Mouse (Mus musculus): ENCODE measurements around the gene Pde6d. TPM values are rescaled to one million over a fixed set of nuclear protein-coding genes. Genes with fewer than 3 reads are reported as not detected.

Gene Pde6d
- polyA plus RNA-seq, 2 experiments = 63.0 to 63.2 TPM

DNA sequence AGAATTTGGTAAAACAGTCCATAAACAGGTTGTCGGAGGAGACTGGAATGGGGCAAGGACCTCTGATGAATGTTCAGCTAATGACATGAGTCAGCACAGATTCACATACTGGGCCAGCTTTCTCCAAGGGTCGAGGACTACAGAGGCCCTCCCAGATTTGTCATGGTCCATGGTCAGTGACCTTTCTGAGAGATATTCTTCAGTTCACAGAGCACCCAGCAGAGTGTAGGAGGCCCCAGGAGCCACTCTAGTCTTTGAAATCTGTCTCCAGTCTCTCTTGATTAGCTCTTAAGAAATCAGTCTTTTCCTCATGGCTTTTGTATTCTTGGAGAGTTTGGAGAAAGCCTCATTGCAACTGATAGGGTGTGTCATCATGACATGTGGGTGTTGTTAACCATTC, 39.9 kb upstream of the Pde6d start:
- no peak overlapping the region for H3K27ac ChIP-seq (replicated peaks; ENCODE audit: low read depth, low read length)
- no peak overlapping the region for H3K4me3 ChIP-seq (replicated peaks; ENCODE audit: low read length)
- ATAC-seq (ENCODE audit: low FRiP score, low read depth) (no peak), DNase-seq (ENCODE audit: low spot score) (no peak)
- H3K27me3 ChIP-seq (ENCODE audit: control insufficient read depth, insufficient read depth, low read length) = no peaks in the 10 kb centered on the region
- no peaks in the 10 kb centered on the region for H3K9me3 ChIP-seq (ENCODE audit: control insufficient read depth, low read length)
- WGBS = 72% methylated on average over 2 of the region's 2 CpGs
- H3K4me2 ChIP-seq (replicated peaks; ENCODE audit: low read depth, low read length, severe bottlenecking) = no peak overlapping the region
- no peak overlapping the region for H3K9ac ChIP-seq (ENCODE audit: low read depth, low read length, severe bottlenecking)
- TF ChIP-seq POLR2A (IDR thresholded peaks at IDR 0.05; ENCODE audit: borderline replicate concordance, extremely low read depth, insufficient read depth, insufficient read length) = no peak
- peaks cover 9% of the 10 kb centered on the region for H3K4me1 ChIP-seq (ENCODE audit: control insufficient read depth, insufficient read depth, low read length)
- H3K36me3 ChIP-seq (ENCODE audit: control insufficient read depth, insufficient read depth, low read length) = no peaks in the 10 kb centered on the region

DNA sequence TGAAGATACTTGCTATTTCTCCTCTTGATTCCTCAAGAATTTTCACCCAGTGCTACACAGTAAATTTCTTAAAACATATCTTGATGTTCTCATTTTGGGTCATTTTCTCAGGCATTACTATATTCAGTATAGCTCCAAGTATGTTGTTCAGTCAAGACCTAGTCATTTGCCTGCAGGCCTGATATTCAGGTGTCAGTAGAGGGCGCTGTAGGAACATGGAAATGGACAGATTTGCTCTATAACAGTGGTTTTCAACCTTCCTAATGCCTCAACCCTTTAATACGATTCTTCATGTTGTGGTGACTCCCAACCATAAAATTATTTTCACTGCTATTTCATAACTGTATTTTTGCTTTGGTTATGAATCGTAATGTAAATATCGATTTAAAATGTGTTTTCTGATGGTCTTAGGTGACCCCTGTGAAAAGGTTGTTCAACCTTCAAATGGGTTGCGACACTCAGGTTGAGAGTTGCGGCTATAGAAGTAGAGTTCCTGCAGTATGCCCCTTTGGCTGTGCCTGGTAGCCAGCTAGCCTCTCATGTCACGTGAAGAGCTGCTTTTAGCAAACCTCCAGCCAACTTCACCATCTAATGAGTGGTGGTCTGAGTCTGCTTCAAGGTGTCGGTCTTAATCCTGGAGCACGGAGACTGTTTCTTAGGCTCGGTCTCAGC, 36.2 kb upstream of the Pde6d start:
- Histone ChIP-seq H3K27ac (replicated peaks; ENCODE audit: low read depth, low read length) (no peak overlapping the region), H3K4me3 (replicated peaks; ENCODE audit: low read length) (no peak overlapping the region), H3K4me1 (ENCODE audit: control insufficient read depth, insufficient read depth, low read length) (peaks cover 9% of the 10 kb centered on the region), H3K4me2 (replicated peaks; ENCODE audit: low read depth, low read length, severe bottlenecking) (no peak overlapping the region), H3K36me3 (ENCODE audit: control insufficient read depth, insufficient read depth, low read length) (no peaks in the 10 kb centered on the region), H3K27me3 (ENCODE audit: control insufficient read depth, insufficient read depth, low read length) (no peaks in the 10 kb centered on the region), H3K9me3 (ENCODE audit: control insufficient read depth, low read length) (no peaks in the 10 kb centered on the region), H3K9ac (ENCODE audit: low read depth, low read length, severe bottlenecking) (no peak overlapping the region)
- 63% methylated on average over 10 of the region's 10 CpGs for WGBS
- DNase-seq (ENCODE audit: low spot score) = peak; percentile 84
- no peak for TF ChIP-seq POLR2A (IDR thresholded peaks at IDR 0.05; ENCODE audit: borderline replicate concordance, extremely low read depth, insufficient read depth, insufficient read length)
- ATAC-seq (ENCODE audit: low FRiP score, low read depth) = peak; percentile 74

DNA sequence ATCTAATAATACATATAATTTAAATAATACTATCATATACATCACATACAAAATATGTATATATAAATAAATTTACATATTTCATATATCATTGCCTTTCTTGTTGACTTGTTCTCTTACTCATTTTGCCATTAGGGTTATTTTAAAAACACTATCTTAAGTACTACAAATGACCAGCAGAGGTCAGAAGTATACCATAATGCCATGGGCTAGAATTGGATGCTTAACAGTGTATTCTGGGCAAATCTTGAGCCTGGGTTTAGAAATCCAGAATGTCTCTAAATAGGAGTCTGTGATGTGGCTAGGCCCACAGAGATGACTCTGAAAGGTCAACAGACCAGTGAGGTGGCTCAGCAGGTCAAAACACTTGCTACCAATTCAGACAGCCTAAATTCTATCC, 31.8 kb upstream of the Pde6d start:
- Histone ChIP-seq H3K4me3 (replicated peaks; ENCODE audit: low read length) (no peak overlapping the region), H3K4me1 (ENCODE audit: control insufficient read depth, insufficient read depth, low read length) (no peaks in the 10 kb centered on the region), H3K36me3 (ENCODE audit: control insufficient read depth, insufficient read depth, low read length) (0 out of 2 replicates have a peak, but pooled peaks cover 6% of the 10 kb centered on the region), H3K9ac (ENCODE audit: low read depth, low read length, severe bottlenecking) (no peak overlapping the region), H3K9me3 (ENCODE audit: control insufficient read depth, low read length) (no peaks in the 10 kb centered on the region), H3K27ac (replicated peaks; ENCODE audit: low read depth, low read length) (no peak overlapping the region), H3K4me2 (replicated peaks; ENCODE audit: low read depth, low read length, severe bottlenecking) (no peak overlapping the region), H3K27me3 (ENCODE audit: control insufficient read depth, insufficient read depth, low read length) (no peaks in the 10 kb centered on the region)
- no peak for TF ChIP-seq POLR2A (IDR thresholded peaks at IDR 0.05; ENCODE audit: borderline replicate concordance, extremely low read depth, insufficient read depth, insufficient read length)
- DNase-seq (ENCODE audit: low spot score) = peak; percentile 65
- ATAC-seq (ENCODE audit: low FRiP score, low read depth) = no peak

DNA sequence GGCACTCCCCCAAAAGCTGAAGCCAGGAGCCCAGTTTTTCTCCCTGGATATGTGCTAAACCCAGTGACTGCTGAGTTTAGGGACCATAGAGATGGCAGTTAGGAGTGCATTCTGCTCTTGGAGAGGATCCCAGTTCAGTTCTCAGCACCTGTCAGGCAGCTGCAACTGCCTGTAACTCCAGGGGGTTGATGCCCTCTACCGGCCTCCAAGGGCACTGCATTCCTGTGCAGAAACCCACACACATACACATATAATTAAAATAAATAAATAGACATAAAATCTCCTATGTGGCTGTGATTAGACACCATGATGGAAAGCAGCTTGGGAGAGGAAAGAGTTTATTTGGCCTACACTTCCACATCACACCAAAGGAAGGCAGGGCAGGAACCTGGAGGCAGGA, 29.7 kb upstream of the Pde6d start:
- Histone ChIP-seq H3K4me3 (replicated peaks; ENCODE audit: low read length) (no peak overlapping the region), H3K9ac (ENCODE audit: low read depth, low read length, severe bottlenecking) (no peak overlapping the region), H3K9me3 (ENCODE audit: control insufficient read depth, low read length) (no peaks in the 10 kb centered on the region), H3K27ac (replicated peaks; ENCODE audit: low read depth, low read length) (no peak overlapping the region), H3K36me3 (ENCODE audit: control insufficient read depth, insufficient read depth, low read length) (peaks cover 22% of the 10 kb centered on the region), H3K4me1 (ENCODE audit: control insufficient read depth, insufficient read depth, low read length) (no peaks in the 10 kb centered on the region), H3K27me3 (ENCODE audit: control insufficient read depth, insufficient read depth, low read length) (no peaks in the 10 kb centered on the region), H3K4me2 (replicated peaks; ENCODE audit: low read depth, low read length, severe bottlenecking) (no peak overlapping the region)
- no peak for TF ChIP-seq POLR2A (IDR thresholded peaks at IDR 0.05; ENCODE audit: borderline replicate concordance, extremely low read depth, insufficient read depth, insufficient read length)
- WGBS = 58% methylated on average over 1 of the region's 1 CpGs
- DNase-seq (ENCODE audit: low spot score) (no peak), ATAC-seq (ENCODE audit: low FRiP score, low read depth) (no peak)

DNA sequence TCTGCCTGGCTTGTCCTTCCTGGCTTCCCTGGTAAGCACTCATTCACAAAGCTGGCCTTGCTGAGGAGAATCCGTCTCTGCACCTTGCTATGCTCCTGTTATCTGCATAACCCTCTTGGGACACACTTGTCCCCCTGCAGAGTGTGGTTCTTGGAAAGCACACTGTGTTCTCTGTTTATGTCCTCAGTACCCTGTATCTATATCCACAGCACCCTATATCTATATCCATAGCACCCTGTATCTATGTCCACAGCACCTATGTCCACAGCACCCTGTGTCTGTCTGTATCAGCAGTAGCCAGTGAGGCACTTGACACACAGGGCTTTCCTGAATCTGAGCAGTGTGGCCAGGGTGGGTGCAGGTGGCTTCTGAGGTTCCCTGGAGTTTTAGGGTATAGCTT, 28.5 kb upstream of the Pde6d start:
- peaks cover 33% of the 10 kb centered on the region for H3K36me3 ChIP-seq (ENCODE audit: control insufficient read depth, insufficient read depth, low read length)
- H3K9ac ChIP-seq (ENCODE audit: low read depth, low read length, severe bottlenecking) = no peak overlapping the region
- no peak overlapping the region for H3K27ac ChIP-seq (replicated peaks; ENCODE audit: low read depth, low read length)
- ATAC-seq (ENCODE audit: low FRiP score, low read depth) (no peak), DNase-seq (ENCODE audit: low spot score) (no peak)
- no peaks in the 10 kb centered on the region for H3K9me3 ChIP-seq (ENCODE audit: control insufficient read depth, low read length)
- WGBS = 78% methylated on average over 1 of the region's 1 CpGs
- no peak for TF ChIP-seq POLR2A (IDR thresholded peaks at IDR 0.05; ENCODE audit: borderline replicate concordance, extremely low read depth, insufficient read depth, insufficient read length)
- H3K4me3 ChIP-seq (replicated peaks; ENCODE audit: low read length) = no peak overlapping the region
- H3K27me3 ChIP-seq (ENCODE audit: control insufficient read depth, insufficient read depth, low read length) = no peaks in the 10 kb centered on the region
- no peak overlapping the region for H3K4me2 ChIP-seq (replicated peaks; ENCODE audit: low read depth, low read length, severe bottlenecking)
- no peaks in the 10 kb centered on the region for H3K4me1 ChIP-seq (ENCODE audit: control insufficient read depth, insufficient read depth, low read length)

Measured in limb, embryonic 14.5 days (tissue).